Mouse (Mus musculus) limb, embryonic 10.5 days (tissue): ENCODE measurements around the gene Gla. TPM values are rescaled to one million over a fixed set of nuclear protein-coding genes. Genes with fewer than 3 reads are reported as not detected.

ENCODE experiments used
- DNase-seq: peaks from one replicate; pipeline ENCODE4 v3.0.0-alpha.2; 2017; ENCODE audit warnings: low spot score
- H3K27ac ChIP-seq: fragments of 300-500 bp; sonication (generic); 2 replicates; pipeline ENCODE4 v1.5.1; 2016; ENCODE audit warnings: mild to moderate bottlenecking
- H3K27me3 ChIP-seq: fragments of 300-500 bp; sonication (generic); 2 replicates; pipeline ENCODE4 v1.6.1; 2016; ENCODE audit warnings: low read depth, mild to moderate bottlenecking; ENCODE audit not compliant: poor library complexity, severe bottlenecking
- H3K36me3 ChIP-seq: fragments of 300-500 bp; sonication (generic); 2 replicates; pipeline ENCODE4 v1.6.1; 2016; ENCODE audit warnings: mild to moderate bottlenecking, moderate library complexity
- H3K4me1 ChIP-seq: fragments of 300-500 bp; sonication (generic); 2 replicates; pipeline ENCODE4 v1.6.1; 2016
- H3K4me3 ChIP-seq: fragments of 300-500 bp; sonication (generic); 2 replicates; pipeline ENCODE4 v1.5.1; 2016; ENCODE audit warnings: mild to moderate bottlenecking, moderate library complexity
- H3K9me3 ChIP-seq: fragments of 300-500 bp; sonication (generic); replicated peaks from 2 replicates; pipeline ENCODE4 v1.6.1; 2016; ENCODE audit warnings: mild to moderate bottlenecking
- WGBS: fragments of 180-500 bp; shearing (Covaris S2); methylation state at CpG from one replicate; pipeline ENCODE4 v1.1.7; 2016; 5-methylcytosine and 5-hydroxymethylcytosine counted together
- polyA plus RNA-seq: library from polyadenylated mRNA; unstranded; fragments of >200 nt; fragmentation: Nextera tagmentation; extraction: Ambion mirVana; gene quantifications from 2 replicates; pipeline ENCODE4 v1.2.1, GENCODE M21; 2016

The Gla gene
- polyA plus RNA-seq, 1 experiment from 2014 or later: 6.8 TPM

DNA sequence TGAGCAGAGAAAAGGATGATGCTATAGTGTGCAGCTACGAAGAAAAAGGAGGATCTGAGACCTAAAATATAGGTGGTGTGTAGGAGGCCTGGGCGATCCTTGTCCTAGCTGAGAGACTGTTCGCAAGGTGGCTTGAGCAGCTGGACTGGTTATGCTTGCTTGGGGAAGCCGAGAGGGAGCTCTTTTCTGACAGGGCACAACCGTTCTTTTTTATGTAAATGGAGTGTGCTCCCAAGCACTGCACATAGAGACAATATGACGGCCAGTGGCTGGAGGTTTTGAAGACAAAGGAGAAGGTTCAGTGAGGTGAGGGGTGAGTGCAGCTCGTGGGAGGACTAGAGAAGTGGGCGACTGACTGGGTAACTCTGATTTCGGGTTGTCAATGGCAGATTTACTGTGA, 18.8 kb upstream of the Gla start:
- Histone ChIP-seq H3K36me3 (no peaks in the 10 kb centered on the region), H3K4me1 (no peaks in the 10 kb centered on the region), H3K9me3 (no peaks in the 10 kb centered on the region), H3K27me3 (peaks cover 67% of the 10 kb centered on the region), H3K4me3 (no peak overlapping the region), H3K27ac (no peak overlapping the region)
- WGBS: 71% methylated on average over 9 of the region's 9 CpGs
- DNase-seq: no peak

DNA sequence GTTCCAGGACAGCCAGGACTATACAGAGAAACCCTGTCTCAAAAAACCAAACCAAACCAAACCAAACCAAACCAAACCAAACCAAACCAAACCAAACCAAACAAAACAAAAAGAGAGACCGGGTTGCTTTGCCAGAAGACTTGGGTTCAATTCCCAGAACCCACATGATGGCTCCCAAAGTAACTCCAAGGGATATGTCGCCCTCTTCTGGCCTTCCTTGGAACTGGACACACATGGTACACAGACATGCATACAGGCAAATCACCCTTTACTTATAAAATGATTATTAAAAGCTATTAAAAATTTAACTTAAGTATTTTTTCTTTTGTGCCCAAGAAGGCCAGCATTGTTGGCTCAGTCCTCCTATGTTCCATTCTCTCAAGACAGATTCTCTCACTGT, 13.4 kb upstream of the Gla start:
- Histone ChIP-seq H3K4me1 (no peaks in the 10 kb centered on the region), H3K27ac (no peak overlapping the region), H3K9me3 (no peaks in the 10 kb centered on the region), H3K27me3 (peaks cover 47% of the 10 kb centered on the region), H3K36me3 (no peaks in the 10 kb centered on the region), H3K4me3 (no peak overlapping the region)
- 58% methylated on average over 2 of the region's 2 CpGs for WGBS
- DNase-seq: no peak

DNA sequence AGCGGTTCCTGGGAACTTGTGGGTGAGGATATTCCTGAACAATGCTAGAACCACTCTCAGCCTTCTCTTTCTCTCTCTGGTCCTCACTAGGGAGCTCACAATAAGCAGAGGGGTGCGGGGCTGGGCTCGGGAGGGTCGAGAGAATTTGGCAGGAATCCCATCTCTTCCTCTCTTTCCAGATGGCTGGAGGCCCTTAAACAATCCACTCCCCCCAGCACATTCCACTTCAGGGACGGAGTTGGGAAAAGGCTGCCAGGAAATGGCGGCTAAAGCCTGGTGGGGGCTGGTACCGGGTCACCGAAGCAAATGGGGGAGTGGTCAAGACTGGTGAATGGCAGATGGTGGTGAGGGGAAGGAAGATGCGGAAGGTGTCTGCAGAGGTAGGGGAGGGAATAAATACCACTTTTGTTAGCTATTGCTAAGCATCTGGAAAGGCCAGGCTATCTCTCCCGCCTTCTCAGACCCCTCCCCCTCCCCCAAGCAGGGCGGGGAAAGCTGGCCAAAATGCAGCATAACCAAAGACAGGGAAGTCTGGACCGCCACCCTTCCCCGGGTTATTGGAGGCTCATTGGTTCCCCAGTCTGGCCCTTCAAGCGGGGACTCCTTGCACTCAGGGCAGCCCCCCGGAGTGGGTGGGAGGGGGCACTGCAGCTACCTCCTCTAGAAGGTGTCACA, 11.5 kb upstream of the Gla start:
- Histone ChIP-seq H3K4me3 (peak overlapping the region; percentile 39), H3K4me1 (no peaks in the 10 kb centered on the region), H3K27me3 (peaks cover 43% of the 10 kb centered on the region), H3K27ac (peak overlapping the region; percentile 88), H3K36me3 (no peaks in the 10 kb centered on the region; the same call in none of the 2 replicates), H3K9me3 (no peaks in the 10 kb centered on the region)
- peak; percentile 73 for DNase-seq
- 12% methylated on average over 12 of the region's 15 CpGs for WGBS

DNA sequence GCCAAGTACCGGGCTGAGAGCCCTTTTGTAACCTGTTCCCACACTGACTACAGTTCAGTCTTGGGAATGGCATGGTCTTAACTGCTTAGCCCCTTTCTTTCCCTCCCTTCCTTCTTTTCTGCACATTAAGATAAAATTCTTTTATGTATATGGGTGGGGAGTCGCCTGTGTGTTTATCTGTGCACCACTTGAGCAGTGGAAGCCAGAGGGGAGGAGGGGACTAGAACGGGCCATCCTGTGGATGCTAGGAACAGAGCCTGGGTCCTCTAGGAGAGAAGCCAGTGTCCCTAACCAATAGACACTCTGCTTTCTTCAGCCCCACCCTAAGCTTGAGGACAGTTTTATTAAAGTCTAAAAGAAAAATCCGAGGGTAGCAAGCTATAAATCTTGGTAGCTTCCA, 10.1 kb upstream of the Gla start:
- Histone ChIP-seq H3K36me3 (no peaks in the 10 kb centered on the region; the same call in none of the 2 replicates), H3K9me3 (no peaks in the 10 kb centered on the region), H3K4me3 (no peak overlapping the region), H3K27me3 (peaks cover 36% of the 10 kb centered on the region), H3K27ac (no peak overlapping the region), H3K4me1 (no peaks in the 10 kb centered on the region)
- WGBS: 85% methylated on average over 4 of the region's 4 CpGs
- no peak for DNase-seq

DNA sequence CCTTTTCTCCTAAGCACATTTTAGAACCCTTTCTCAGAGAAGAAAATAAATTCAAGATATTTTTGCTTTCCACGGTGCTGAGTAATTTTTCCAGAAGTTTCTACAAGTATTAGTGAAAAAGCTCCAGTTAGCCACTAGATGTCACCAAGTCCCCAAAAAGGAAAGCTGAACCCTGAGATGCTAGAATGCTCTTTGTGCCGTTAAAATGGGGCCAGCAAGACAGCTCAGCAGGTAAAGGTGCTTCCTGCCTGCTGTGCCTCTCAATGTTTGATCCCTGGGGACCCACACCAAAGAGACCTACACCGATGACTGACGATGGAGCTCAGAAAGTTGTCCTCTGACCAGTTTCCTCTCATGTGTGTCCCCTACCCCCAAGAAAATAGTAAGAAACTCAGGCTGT, 8.5 kb upstream of the Gla start:
- no peak overlapping the region for H3K4me3 ChIP-seq
- no peaks in the 10 kb centered on the region for H3K9me3 ChIP-seq
- H3K27me3 ChIP-seq: peaks cover 36% of the 10 kb centered on the region
- H3K36me3 ChIP-seq: no peaks in the 10 kb centered on the region; the same call in none of the 2 replicates
- WGBS: 46% methylated on average over 4 of the region's 4 CpGs
- H3K4me1 ChIP-seq: no peaks in the 10 kb centered on the region
- no peak overlapping the region; the same call in 1 of the 2 replicates for H3K27ac ChIP-seq
- DNase-seq: no peak

DNA sequence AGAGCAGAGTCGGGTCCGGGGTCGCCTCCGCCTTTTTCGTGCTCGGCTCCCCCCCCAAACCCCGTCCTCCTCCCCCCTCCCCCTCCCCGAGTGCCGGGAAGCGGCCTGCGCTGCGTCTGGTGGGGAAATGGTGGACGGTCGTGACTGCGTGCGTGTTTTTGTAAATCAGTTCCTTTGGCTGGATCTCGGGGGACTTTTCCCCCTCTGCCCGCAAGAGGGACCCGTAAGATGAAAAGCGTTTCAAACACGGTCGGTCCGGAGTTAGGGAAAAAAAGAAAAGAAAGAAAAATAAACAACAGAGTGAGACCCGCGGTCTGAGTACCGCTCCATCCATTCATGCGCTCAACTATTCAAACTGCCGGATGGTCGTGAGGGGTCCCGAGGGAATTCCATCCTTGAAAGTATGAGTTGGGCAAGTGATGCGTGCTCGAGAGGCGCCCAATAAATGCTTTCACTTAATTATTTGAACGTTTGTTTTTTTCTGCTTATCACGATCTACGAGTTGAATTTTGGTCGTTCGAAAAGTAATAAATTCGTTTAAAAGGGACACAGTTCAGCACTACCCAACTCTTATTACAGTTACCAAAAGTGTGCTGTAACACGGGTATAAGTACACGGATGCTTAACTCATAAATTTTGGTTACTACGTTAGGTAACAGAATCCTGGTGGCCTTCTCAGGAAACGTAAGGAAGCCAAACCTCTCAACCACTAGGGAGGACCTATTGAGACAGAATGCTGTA, 625 bp upstream of the Gla start:
- Histone ChIP-seq H3K4me1 (0 out of 2 replicates have a peak, but pooled peaks cover 6% of the 10 kb centered on the region), H3K27me3 (peaks cover 30% of the 10 kb centered on the region), H3K36me3 (peaks cover 8% of the 10 kb centered on the region), H3K27ac (peak overlapping the region; percentile 90), H3K4me3 (peak overlapping the region; percentile 62), H3K9me3 (no peaks in the 10 kb centered on the region)
- WGBS: 10% methylated on average over 43 of the region's 43 CpGs
- no peak for DNase-seq

DNA sequence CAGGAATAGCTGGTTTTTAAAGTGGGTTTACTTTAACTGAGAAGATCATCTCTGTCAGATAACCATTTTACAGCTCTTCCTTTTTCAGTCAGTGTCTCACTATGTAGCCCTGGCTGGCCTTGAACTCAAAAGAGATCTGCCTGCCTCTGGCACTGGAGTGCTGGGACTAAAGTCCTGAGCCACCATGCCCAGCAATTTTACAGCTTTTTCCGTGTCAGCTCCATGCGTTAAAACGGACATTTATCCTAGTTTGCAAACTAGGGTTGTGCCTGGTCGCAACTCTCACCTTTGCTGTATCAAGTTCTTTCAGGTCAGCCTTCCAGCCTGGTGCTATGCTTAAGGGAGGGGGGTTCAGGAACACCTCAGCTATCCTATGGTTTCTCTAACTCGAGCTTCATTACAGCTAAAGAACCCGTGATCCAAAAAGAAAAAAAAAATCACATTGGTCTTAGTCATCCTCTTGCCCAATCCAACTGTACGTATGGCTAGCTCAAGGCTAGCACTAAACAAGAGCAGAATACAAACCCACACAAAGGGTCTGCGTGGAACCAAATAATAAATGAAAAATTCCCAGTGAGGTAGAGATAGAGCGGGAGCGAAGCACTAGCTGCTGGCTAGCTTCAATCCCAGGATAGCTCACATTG, 881 bp downstream of the Gla start:
- 0 out of 2 replicates have a peak, but pooled peaks cover 6% of the 10 kb centered on the region for H3K4me1 ChIP-seq
- 26% methylated on average over 10 of the region's 10 CpGs for WGBS
- no peak for DNase-seq
- peaks cover 40% of the 10 kb centered on the region for H3K27me3 ChIP-seq
- H3K36me3 ChIP-seq: peaks cover 8% of the 10 kb centered on the region
- peak overlapping the region; percentile 62 for H3K4me3 ChIP-seq
- no peaks in the 10 kb centered on the region for H3K9me3 ChIP-seq
- peak overlapping the region; percentile 78; the same call in 1 of the 2 replicates for H3K27ac ChIP-seq

DNA sequence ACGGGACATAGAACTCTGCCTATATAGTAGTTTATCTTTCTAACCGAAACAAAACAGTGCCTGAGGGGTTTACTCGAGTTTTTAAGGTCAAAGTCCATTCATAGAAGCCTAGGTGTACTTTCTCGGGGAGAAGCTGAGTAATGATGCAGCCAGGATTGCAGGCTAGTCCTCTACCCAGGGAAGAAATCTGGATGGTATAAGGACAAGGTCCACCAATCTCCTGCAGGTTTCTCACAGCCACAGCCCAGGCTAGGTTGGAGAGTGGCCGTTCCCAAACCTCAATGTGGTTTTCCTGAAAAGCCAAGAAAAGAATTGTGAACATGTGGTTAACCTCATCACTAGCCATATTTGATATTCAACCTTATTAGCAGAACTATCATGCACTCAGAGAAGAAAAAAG, 11.1 kb downstream of the Gla start:
- Histone ChIP-seq H3K9me3 (no peaks in the 10 kb centered on the region), H3K4me1 (no peaks in the 10 kb centered on the region), H3K27ac (no peak overlapping the region), H3K36me3 (peaks cover 24% of the 10 kb centered on the region), H3K4me3 (no peak overlapping the region), H3K27me3 (peaks cover 54% of the 10 kb centered on the region)
- DNase-seq: no peak
- 65% methylated on average over 5 of the region's 5 CpGs for WGBS

DNA sequence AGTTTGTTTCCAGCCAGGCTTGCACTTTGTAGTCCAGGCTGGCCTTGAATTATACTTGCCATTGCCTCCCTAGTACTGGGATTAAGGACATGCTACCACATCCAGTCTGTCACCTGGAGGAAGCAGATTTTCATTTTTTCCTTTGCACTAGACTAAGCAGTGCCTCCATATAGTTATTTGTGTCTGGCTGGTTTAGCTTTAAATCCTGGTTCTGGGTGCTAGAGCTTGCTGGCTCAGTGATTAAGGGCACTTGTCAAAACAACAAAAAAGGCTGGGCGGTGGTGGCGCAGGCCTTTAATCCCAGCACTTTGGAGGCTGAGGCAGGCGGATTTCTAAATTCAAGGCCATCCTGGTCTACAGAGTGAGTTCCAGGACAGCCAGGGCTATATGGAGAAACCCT, 11.9 kb downstream of the Gla start:
- Histone ChIP-seq H3K9me3 (no peaks in the 10 kb centered on the region), H3K4me3 (no peak overlapping the region), H3K27ac (no peak overlapping the region), H3K4me1 (no peaks in the 10 kb centered on the region), H3K36me3 (peaks cover 24% of the 10 kb centered on the region), H3K27me3 (peaks cover 61% of the 10 kb centered on the region)
- DNase-seq: no peak
- WGBS: 87% methylated on average over 3 of the region's 3 CpGs

DNA sequence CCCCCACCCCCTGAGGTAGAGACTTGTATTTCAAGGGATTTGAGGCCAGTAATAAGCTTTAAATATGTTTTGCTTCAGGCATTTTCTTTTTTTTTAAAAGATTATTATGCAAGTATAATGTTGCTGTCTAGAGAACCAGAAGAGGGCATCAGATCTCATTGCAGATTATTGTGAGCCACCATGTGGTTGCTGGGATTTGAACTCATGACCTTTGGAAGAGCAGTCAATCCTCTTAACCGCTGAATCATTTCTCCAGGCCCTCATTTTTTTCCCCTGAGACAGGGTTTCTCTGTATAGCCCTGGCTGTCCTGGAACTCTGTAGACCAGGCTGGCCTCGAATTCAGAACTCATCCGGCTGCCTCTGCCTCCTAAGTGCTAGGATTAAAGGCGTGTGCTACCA, 12.7 kb downstream of the Gla start:
- peaks cover 67% of the 10 kb centered on the region for H3K27me3 ChIP-seq
- H3K4me1 ChIP-seq: no peaks in the 10 kb centered on the region
- WGBS: 89% methylated on average over 4 of the region's 4 CpGs
- H3K36me3 ChIP-seq: peaks cover 24% of the 10 kb centered on the region
- H3K27ac ChIP-seq: no peak overlapping the region
- H3K4me3 ChIP-seq: no peak overlapping the region
- DNase-seq: no peak
- H3K9me3 ChIP-seq: no peaks in the 10 kb centered on the region

DNA sequence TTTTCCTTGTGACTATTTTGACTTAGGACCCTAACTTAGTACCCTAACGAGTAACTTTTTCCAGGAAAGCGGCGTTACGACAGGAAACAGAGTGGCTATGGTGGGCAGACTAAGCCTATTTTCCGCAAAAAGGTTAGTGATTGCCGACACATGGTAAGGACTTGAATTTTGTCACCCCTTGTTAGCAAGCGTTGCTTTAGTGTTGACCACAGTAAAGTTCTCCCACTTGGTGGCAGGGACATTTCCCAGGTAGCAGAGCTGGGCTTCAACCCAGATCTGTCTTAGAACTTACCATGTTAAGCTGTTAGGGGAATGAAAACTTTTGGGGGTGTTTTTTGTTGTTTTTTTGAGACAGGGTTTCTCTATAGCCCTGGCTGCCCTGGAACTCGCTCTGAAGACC, 14.5 kb downstream of the Gla start:
- Histone ChIP-seq H3K27ac (peak overlapping the region; percentile 87), H3K4me1 (no peaks in the 10 kb centered on the region), H3K4me3 (peak overlapping the region; percentile 58), H3K27me3 (peaks cover 75% of the 10 kb centered on the region), H3K9me3 (no peaks in the 10 kb centered on the region), H3K36me3 (peaks cover 24% of the 10 kb centered on the region)
- no peak for DNase-seq
- WGBS: 25% methylated on average over 8 of the region's 8 CpGs

DNA sequence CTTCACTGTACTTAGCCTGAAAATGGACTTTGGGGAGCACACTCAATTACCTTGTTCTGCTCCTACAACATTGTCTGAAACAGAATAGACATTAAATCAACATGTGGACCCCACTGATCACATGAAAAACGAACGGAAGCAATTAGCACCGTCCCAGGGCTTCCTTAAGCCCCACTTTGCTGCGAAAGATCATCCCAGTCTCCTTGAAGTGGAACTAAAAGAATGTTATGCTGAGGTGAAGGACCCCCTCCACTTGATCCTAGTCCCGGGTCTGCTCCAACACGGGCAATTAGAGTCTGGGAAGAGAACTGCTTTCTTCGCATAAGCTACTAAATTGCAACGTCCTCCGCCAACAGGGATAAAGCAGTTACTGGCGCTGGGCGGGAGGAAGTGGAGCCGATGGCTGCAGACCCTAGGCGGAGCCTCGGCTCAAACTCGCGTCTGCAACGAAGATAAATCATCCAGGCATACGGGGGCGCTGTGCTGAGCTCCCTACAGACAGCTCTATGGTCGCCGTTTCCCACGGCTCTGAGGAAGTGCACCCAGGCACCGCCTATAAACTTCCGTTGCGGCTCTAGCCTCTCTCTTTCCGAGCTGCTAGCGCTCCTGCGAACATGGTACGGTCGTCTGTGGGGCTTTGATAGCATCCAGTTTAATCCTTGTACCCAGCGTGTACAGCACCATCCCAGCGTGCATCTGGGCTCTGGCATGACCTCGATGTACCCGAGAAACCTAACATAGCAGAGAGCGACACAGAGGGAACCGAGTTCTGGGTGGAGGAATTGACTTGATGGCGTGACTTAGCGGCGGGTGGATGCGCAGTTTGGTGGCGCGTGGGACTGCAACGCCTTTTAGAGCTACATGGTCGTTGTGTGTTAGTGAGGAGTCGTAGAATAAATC, 15.6 kb downstream of the Gla start, which contains the start of gene Rpl36a:
Gene Rpl36a, plus strand, starts transcription at position 552 of the 900 bp plus-strand sequence.
- Histone ChIP-seq H3K4me3 (peak within 1 kb of the TSS; percentile 58), H3K27me3 (peaks cover 74% of the 10 kb centered on the region), H3K27ac (peak within 1 kb of the TSS; percentile 87), H3K36me3 (peaks cover 21% of the 10 kb centered on the region), H3K4me1 (no peaks in the 10 kb centered on the region), H3K9me3 (no peaks in the 10 kb centered on the region)
- 15% methylated on average over 45 of the region's 45 CpGs for WGBS
- peak; percentile 87 for DNase-seq
